In genomic region chr9:40617036-40617675, GRCm38 (mm10) we compare ENCODE assay signal across 9 mouse cellular contexts. TPM values are rescaled to one million over a fixed set of nuclear protein-coding genes. Genes with fewer than 3 reads are reported as not detected.
DNase-seq lines count a peak whose midpoint lies in the region; ATAC-seq and TF ChIP-seq lines count a peak whose summit lies in the region.
"Had no signal": no experiment of that assay in that cellular context is flagged by ENCODE, and none has a peak within 500 bp of the region (broad histone marks: within the 10 kb centered on the region; RNA-seq: fewer than 3 reads in every experiment).

No protein-coding gene starts in this region.

- H3K4me3 ChIP-seq in heart, embryonic 16.5 days (ENCODE audit: low read length): peak overlapping the region; percentile 43
- peak overlapping the region; percentile 21; the same call in 1 of the 2 replicates for H3K4me3 ChIP-seq in hindbrain, postnatal 0 days (ENCODE audit: low read length)
- H3K4me3 ChIP-seq in midbrain, postnatal 0 days (ENCODE audit: low read depth, low read length): peak overlapping the region; percentile 15

- H3K27me3 ChIP-seq in heart, embryonic 16.5 days (ENCODE audit: control insufficient read depth, insufficient read depth, low read length): peaks cover 3% of the 10 kb centered on the region; the same call in 1 of the 2 replicates
- no peaks in the 10 kb centered on the region for H3K27me3 ChIP-seq in hindbrain, postnatal 0 days (ENCODE audit: insufficient read depth, low read length)
- no peaks in the 10 kb centered on the region for H3K27me3 ChIP-seq in midbrain, postnatal 0 days (ENCODE audit: insufficient read depth, low read length)

- TF ChIP-seq CTCF in hindbrain, postnatal 0 days (IDR thresholded peaks at IDR 0.05; ENCODE audit: low read depth): no peak
- no peak for TF ChIP-seq CTCF in midbrain, postnatal 0 days (IDR thresholded peaks at IDR 0.05)

- intact Hi-C loops in heart, postnatal 25 days (cut with DNase I): loop anchor here (5.0 kb wide), 1 partner anchor 135 kb away; no protein-coding TSS in a partner anchor

- peaks cover 13% of the 10 kb centered on the region for H3K4me1 ChIP-seq in heart, embryonic 16.5 days (ENCODE audit: control insufficient read depth, insufficient read depth, low read length)
- peaks cover 5% of the 10 kb centered on the region; the same call in 1 of the 2 replicates for H3K4me1 ChIP-seq in hindbrain, postnatal 0 days (ENCODE audit: insufficient read depth, low read length)
- peaks cover 7% of the 10 kb centered on the region for H3K4me1 ChIP-seq in midbrain, postnatal 0 days (ENCODE audit: insufficient read depth, low read length)

- no peaks in the 10 kb centered on the region for H3K9me3 ChIP-seq in heart, embryonic 16.5 days (replicated peaks; ENCODE audit: control insufficient read depth, low read length)
- H3K9me3 ChIP-seq in hindbrain, postnatal 0 days (ENCODE audit: low read length): no peaks in the 10 kb centered on the region
- H3K9me3 ChIP-seq in midbrain, postnatal 0 days (ENCODE audit: low read length): no peaks in the 10 kb centered on the region

- peak overlapping the region; percentile 21 for H3K9ac ChIP-seq in heart, embryonic 16.5 days (ENCODE audit: low read length)
- H3K9ac ChIP-seq in hindbrain, postnatal 0 days (replicated peaks; ENCODE audit: low read length): 0 out of 2 replicates have a peak overlapping the region, but pooled peaks have one; percentile 40
- peak overlapping the region; percentile 46 for H3K9ac ChIP-seq in midbrain, postnatal 0 days (replicated peaks; ENCODE audit: low read length, poor library complexity, severe bottlenecking)

- H3K4me2 ChIP-seq in heart, embryonic 16.5 days (ENCODE audit: low read depth, low read length): peak overlapping the region; percentile 71
- H3K4me2 ChIP-seq in hindbrain, postnatal 0 days (ENCODE audit: low read depth, low read length): peak overlapping the region; percentile 57
- peak overlapping the region; percentile 53 for H3K4me2 ChIP-seq in midbrain, postnatal 0 days (ENCODE audit: low read depth, low read length, poor library complexity, severe bottlenecking)

- no peaks in the 10 kb centered on the region for H3K36me3 ChIP-seq in heart, embryonic 16.5 days (ENCODE audit: control insufficient read depth, insufficient read depth)
- H3K36me3 ChIP-seq in hindbrain, postnatal 0 days (ENCODE audit: insufficient read depth, low read length): no peaks in the 10 kb centered on the region
- H3K36me3 ChIP-seq in midbrain, postnatal 0 days (ENCODE audit: insufficient read depth, low read length): no peaks in the 10 kb centered on the region
- H3K36me3 ChIP-seq: G1E had no signal

- 4% methylated on average over 20 of the region's 20 CpGs for WGBS in heart, embryonic 16.5 days
- 1% methylated on average over 20 of the region's 20 CpGs for WGBS in hindbrain, postnatal 0 days
- WGBS in midbrain, postnatal 0 days: 1% methylated on average over 20 of the region's 20 CpGs

- no peak overlapping the region for H3K27ac ChIP-seq in heart, embryonic 16.5 days (ENCODE audit: low read length)
- H3K27ac ChIP-seq in hindbrain, postnatal 0 days: peak overlapping the region; percentile 64
- peak overlapping the region; percentile 71 for H3K27ac ChIP-seq in midbrain, postnatal 0 days (ENCODE audit: low read depth, low read length)

- no peak for ATAC-seq in heart, embryonic 16.5 days (replicated peaks; ENCODE audit: extremely low read depth, insufficient read depth, low FRiP score)
- ATAC-seq in hindbrain, postnatal 0 days: peak; percentile 60
- ATAC-seq in midbrain, postnatal 0 days (ENCODE audit: low FRiP score): peak; percentile 50

- no peak for DNase-seq in heart, postnatal 25 days (ENCODE audit: low spot score)
- peak; percentile 76 for DNase-seq in embryo, embryonic 11 days
- DNase-seq in hindbrain, postnatal 0 days (ENCODE audit: low spot score): peak; percentile 53
- DNase-seq in midbrain, postnatal 0 days (ENCODE audit: low spot score): peak; percentile 59
- DNase-seq in thymus, adult 18-20 months: no peak
- no peak for DNase-seq in testis, postnatal 14 days (ENCODE audit: low spot score)
- DNase-seq in lung, postnatal 4 days: no peak

RNA-seq across cellular contexts. Expression of gene Gm21915, which starts 53.3 kb away (rescaled TPM):
- not detected in 2 replicates for polyA plus RNA-seq in heart, embryonic 16.5 days (2015; fragmentation: Nextera tagmentation; extraction: Ambion mirVana)
- total RNA-seq in heart, postnatal 25 days (2021): not detected
- total RNA-seq in hindbrain, postnatal 0 days (2014; rRNA removed): not detected in 2 replicates
- not detected in 2 replicates for polyA plus RNA-seq in hindbrain, postnatal 0 days (2015; fragmentation: Nextera tagmentation; extraction: Ambion mirVana)
- total RNA-seq in midbrain, postnatal 0 days (2014; rRNA removed): not detected in 2 replicates
- polyA plus RNA-seq in midbrain, postnatal 0 days (2015; fragmentation: Nextera tagmentation; extraction: Ambion mirVana): not detected in 2 replicates
- polyA plus RNA-seq: G1E had no signal

Comparison
In these comparisons a context has a peak if more than half of its experiments do, and no peak if none do; other contexts are left out.
1. DNase-seq: peak in embryo, embryonic 11 days (single experiment), hindbrain, postnatal 0 days (single experiment) and midbrain, postnatal 0 days (single experiment); none in heart, postnatal 25 days (single experiment), thymus, adult 18-20 months (0 of 2), testis, postnatal 14 days (single experiment) and lung, postnatal 4 days (0 of 2).
2. Peak in every context shown above with its lines, with median percentiles within 50 percentile points of each other: H3K4me2 ChIP-seq, H3K4me3 ChIP-seq and H3K9ac ChIP-seq.